Mouse (Mus musculus): ENCODE measurements around the gene Ssbp4. TPM values are rescaled to one million over a fixed set of nuclear protein-coding genes. Genes with fewer than 3 reads are reported as not detected.

Ssbp4 gene
- polyA plus RNA-seq, 1 experiment from 2014 or later = 122 TPM

GRCm38 (mm10) chr8:70629574-70630531 is 21.2 kb upstream of the Ssbp4 start:
- Histone ChIP-seq H3K4me1 (replicated peaks) (peaks cover 20% of the 10 kb centered on the region), H3K4me3 (peak overlapping the region; percentile 46), H3K27ac (peak overlapping the region; percentile 76), H3K9ac (peak overlapping the region; percentile 75), H3K4me2 (peak overlapping the region; percentile 62), H3K27me3 (peaks cover 27% of the 10 kb centered on the region), H3K36me3 (no peaks in the 10 kb centered on the region), H3K9me3 (no peaks in the 10 kb centered on the region)
- under 1% methylated on average over 60 of the region's 60 CpGs for WGBS
- ATAC-seq (ENCODE audit: low FRiP score) = peak; percentile 94

GRCm38 (mm10) chr8:70628986-70629490 is 20.4 kb upstream of the Ssbp4 start:
- Histone ChIP-seq H3K4me1 (replicated peaks) (peaks cover 20% of the 10 kb centered on the region), H3K9ac (peak overlapping the region; percentile 75), H3K27ac (peak overlapping the region; percentile 76), H3K4me3 (peak overlapping the region; percentile 46), H3K27me3 (peaks cover 27% of the 10 kb centered on the region), H3K36me3 (no peaks in the 10 kb centered on the region), H3K4me2 (peak overlapping the region; percentile 62), H3K9me3 (no peaks in the 10 kb centered on the region)
- 0 out of 2 replicates have a peak, but pooled peaks have one; percentile 0 for ATAC-seq (ENCODE audit: low FRiP score)
- WGBS = 57% methylated on average over 7 of the region's 7 CpGs

- ATAC-seq (ENCODE audit: low FRiP score) = no peak
- Histone ChIP-seq H3K27me3 (peaks cover 26% of the 10 kb centered on the region), H3K4me3 (no peak overlapping the region), H3K4me1 (replicated peaks) (peaks cover 20% of the 10 kb centered on the region), H3K4me2 (no peak overlapping the region), H3K9ac (no peak overlapping the region), H3K9me3 (no peaks in the 10 kb centered on the region), H3K27ac (no peak overlapping the region), H3K36me3 (no peaks in the 10 kb centered on the region)
- 91% methylated on average over 5 of the region's 5 CpGs for WGBS
Observed at GRCm38 (mm10) chr8:70627041-70627440, 18.4 kb upstream of the Ssbp4 start.

- ATAC-seq (ENCODE audit: low FRiP score) = no peak
- H3K36me3 ChIP-seq = no peaks in the 10 kb centered on the region
- 19% methylated on average over 5 of the region's 5 CpGs for WGBS
- peaks cover 29% of the 10 kb centered on the region for H3K27me3 ChIP-seq
- no peak overlapping the region for H3K9ac ChIP-seq
- H3K27ac ChIP-seq = no peak overlapping the region
- H3K4me1 ChIP-seq (replicated peaks) = peaks cover 11% of the 10 kb centered on the region
- no peaks in the 10 kb centered on the region for H3K9me3 ChIP-seq
- no peak overlapping the region for H3K4me2 ChIP-seq
- H3K4me3 ChIP-seq = no peak overlapping the region
Observed at GRCm38 (mm10) chr8:70625104-70625503, 16.4 kb upstream of the Ssbp4 start.

GRCm38 (mm10) chr8:70622220-70622619 is 13.5 kb upstream of the Ssbp4 start:
- H3K4me2 ChIP-seq = no peak overlapping the region
- 59% methylated on average over 3 of the region's 3 CpGs for WGBS
- no peak overlapping the region for H3K27ac ChIP-seq
- H3K36me3 ChIP-seq = no peaks in the 10 kb centered on the region
- H3K9ac ChIP-seq = no peak overlapping the region
- no peak for ATAC-seq (ENCODE audit: low FRiP score)
- H3K4me3 ChIP-seq = no peak overlapping the region
- H3K4me1 ChIP-seq (replicated peaks) = no peaks in the 10 kb centered on the region; the same call in none of the 2 replicates
- peaks cover 29% of the 10 kb centered on the region for H3K27me3 ChIP-seq
- H3K9me3 ChIP-seq = no peaks in the 10 kb centered on the region

GRCm38 (mm10) chr8:70618888-70619334 is 10.2 kb upstream of the Ssbp4 start:
- H3K4me3 ChIP-seq = no peak overlapping the region
- H3K27ac ChIP-seq = no peak overlapping the region
- WGBS = 39% methylated on average over 9 of the region's 9 CpGs
- H3K9ac ChIP-seq = no peak overlapping the region
- no peaks in the 10 kb centered on the region; the same call in none of the 2 replicates for H3K4me1 ChIP-seq (replicated peaks)
- peaks cover 29% of the 10 kb centered on the region for H3K27me3 ChIP-seq
- H3K4me2 ChIP-seq = no peak overlapping the region
- no peak for ATAC-seq (ENCODE audit: low FRiP score)
- H3K36me3 ChIP-seq = no peaks in the 10 kb centered on the region
- no peaks in the 10 kb centered on the region for H3K9me3 ChIP-seq

- H3K9me3 ChIP-seq = no peaks in the 10 kb centered on the region
- H3K27ac ChIP-seq = no peak overlapping the region
- no peaks in the 10 kb centered on the region; the same call in none of the 2 replicates for H3K4me1 ChIP-seq (replicated peaks)
- 88% methylated on average over 11 of the region's 11 CpGs for WGBS
- H3K4me3 ChIP-seq = no peak overlapping the region
- H3K36me3 ChIP-seq = no peaks in the 10 kb centered on the region
- H3K27me3 ChIP-seq = peaks cover 28% of the 10 kb centered on the region
- no peak overlapping the region for H3K9ac ChIP-seq
- no peak for ATAC-seq (ENCODE audit: low FRiP score)
- no peak overlapping the region for H3K4me2 ChIP-seq
Observed at GRCm38 (mm10) chr8:70617985-70618384, 9.3 kb upstream of the Ssbp4 start.

- H3K36me3 ChIP-seq = no peaks in the 10 kb centered on the region
- H3K4me1 ChIP-seq (replicated peaks) = peaks cover 5% of the 10 kb centered on the region
- no peak overlapping the region for H3K4me2 ChIP-seq
- no peak overlapping the region for H3K27ac ChIP-seq
- H3K27me3 ChIP-seq = peaks cover 14% of the 10 kb centered on the region
- no peak overlapping the region for H3K9ac ChIP-seq
- no peaks in the 10 kb centered on the region for H3K9me3 ChIP-seq
- no peak overlapping the region for H3K4me3 ChIP-seq
- 57% methylated on average over 11 of the region's 11 CpGs for WGBS
- ATAC-seq (ENCODE audit: low FRiP score) = no peak
Observed at GRCm38 (mm10) chr8:70616645-70617044, 8.0 kb upstream of the Ssbp4 start.

- no peak for ATAC-seq (ENCODE audit: low FRiP score)
- 87% methylated on average over 3 of the region's 3 CpGs for WGBS
- Histone ChIP-seq H3K4me1 (replicated peaks) (peaks cover 12% of the 10 kb centered on the region), H3K27me3 (peaks cover 9% of the 10 kb centered on the region), H3K9ac (no peak within 1 kb of the TSS), H3K36me3 (no peaks in the 10 kb centered on the region), H3K4me2 (no peak within 1 kb of the TSS), H3K27ac (no peak within 1 kb of the TSS), H3K4me3 (no peak within 1 kb of the TSS), H3K9me3 (no peaks in the 10 kb centered on the region)
Observed at GRCm38 (mm10) chr8:70615894-70616293, 7.2 kb upstream of the Ssbp4 start, which contains the start of gene Lrrc25. TSS of gene Lrrc25 (plus strand) at chr8:70616155.

GRCm38 (mm10) chr8:70615281-70615680 is 6.6 kb upstream of the Ssbp4 start:
- H3K4me3 ChIP-seq = no peak overlapping the region
- H3K9me3 ChIP-seq = no peaks in the 10 kb centered on the region
- WGBS = 92% methylated on average over 8 of the region's 8 CpGs
- H3K4me2 ChIP-seq = no peak overlapping the region
- H3K4me1 ChIP-seq (replicated peaks) = peaks cover 18% of the 10 kb centered on the region
- H3K9ac ChIP-seq = no peak overlapping the region
- H3K27ac ChIP-seq = no peak overlapping the region
- peaks cover 4% of the 10 kb centered on the region for H3K27me3 ChIP-seq
- no peak for ATAC-seq (ENCODE audit: low FRiP score)
- H3K36me3 ChIP-seq = no peaks in the 10 kb centered on the region

- Histone ChIP-seq H3K36me3 (no peaks in the 10 kb centered on the region), H3K9me3 (no peaks in the 10 kb centered on the region), H3K9ac (0 out of 2 replicates have a peak overlapping the region, but pooled peaks have one; percentile 24), H3K27ac (no peak overlapping the region), H3K4me3 (no peak overlapping the region), H3K4me1 (replicated peaks) (peaks cover 26% of the 10 kb centered on the region), H3K4me2 (no peak overlapping the region), H3K27me3 (0 out of 2 replicates have a peak, but pooled peaks cover 2% of the 10 kb centered on the region)
- WGBS = 77% methylated on average over 5 of the region's 5 CpGs
- no peak for ATAC-seq (ENCODE audit: low FRiP score)
Observed at GRCm38 (mm10) chr8:70614469-70614868, 5.8 kb upstream of the Ssbp4 start.

- no peak for ATAC-seq (ENCODE audit: low FRiP score)
- Histone ChIP-seq H3K4me2 (no peak overlapping the region), H3K36me3 (no peaks in the 10 kb centered on the region), H3K9ac (no peak overlapping the region), H3K4me1 (replicated peaks) (peaks cover 33% of the 10 kb centered on the region), H3K9me3 (no peaks in the 10 kb centered on the region), H3K27me3 (0 out of 2 replicates have a peak, but pooled peaks cover 2% of the 10 kb centered on the region), H3K4me3 (no peak overlapping the region), H3K27ac (no peak overlapping the region)
- 26% methylated on average over 1 of the region's 1 CpGs for WGBS
Observed at GRCm38 (mm10) chr8:70613763-70614162, 5.1 kb upstream of the Ssbp4 start.

Measured in hindbrain, embryonic 13.5 days (tissue).